Mouse (Mus musculus): ENCODE data around the gene Cmtm4. TPM values are rescaled to one million over a fixed set of nuclear protein-coding genes. Genes with fewer than 3 reads are reported as not detected.

Gene Cmtm4
- polyA plus RNA-seq, 1 experiment from 2014 or later = 4.6 TPM

- H3K4me3 ChIP-seq (ENCODE audit: low read depth, low read length) = no peak overlapping the region
- H3K4me1 ChIP-seq (replicated peaks; ENCODE audit: control insufficient read depth, insufficient read depth) = no peaks in the 10 kb centered on the region
- DNase-seq (ENCODE audit: low spot score) (no peak), ATAC-seq (ENCODE audit: low FRiP score, low TSS enrichment) (no peak)
- no peaks in the 10 kb centered on the region for H3K9me3 ChIP-seq (ENCODE audit: control insufficient read depth, low read length)
- H3K36me3 ChIP-seq (ENCODE audit: control insufficient read depth, insufficient read depth, low read length) = peaks cover 2% of the 10 kb centered on the region; the same call in 1 of the 2 replicates
- no peak overlapping the region for H3K4me2 ChIP-seq (replicated peaks; ENCODE audit: low read depth)
- TF ChIP-seq EP300 (optimal IDR thresholded peaks at IDR 0.05) (no peak), CTCF (IDR thresholded peaks at IDR 0.05; ENCODE audit: low read depth) (no peak)
- no peak overlapping the region for H3K27ac ChIP-seq (replicated peaks)
- no peak overlapping the region for H3K9ac ChIP-seq (ENCODE audit: low read length)
- WGBS = 68% methylated on average over 5 of the region's 5 CpGs
- H3K27me3 ChIP-seq (ENCODE audit: control insufficient read depth, insufficient read depth, low read length) = no peaks in the 10 kb centered on the region
These were observed 53.2 kb downstream of the Cmtm4 start for GRCm38 (mm10) chr8:104342426-104342825.

DNA sequence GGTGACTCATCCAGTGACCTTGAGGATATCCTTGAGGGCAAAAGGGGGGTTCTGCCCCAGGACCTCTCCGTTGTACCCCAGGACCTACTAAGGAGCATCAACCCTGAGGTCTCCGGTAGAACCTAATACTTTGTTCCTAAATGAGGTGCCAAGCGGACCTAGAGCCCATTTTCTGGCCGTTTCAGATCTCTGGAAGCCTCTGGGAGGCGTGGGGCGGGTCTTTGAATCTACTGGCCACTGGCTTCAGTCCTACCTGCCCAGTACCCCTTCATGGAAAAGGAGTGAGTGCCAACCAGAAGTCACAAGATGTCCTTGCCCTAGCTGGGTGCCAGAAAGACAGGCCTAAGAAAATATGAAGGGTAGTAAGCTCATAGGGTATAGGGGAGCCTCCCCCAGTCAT, 53.9 kb downstream of the Cmtm4 start:
- peak overlapping the region; percentile 78 for H3K4me2 ChIP-seq (replicated peaks; ENCODE audit: low read depth)
- peak overlapping the region; percentile 63 for H3K4me3 ChIP-seq (ENCODE audit: low read depth, low read length)
- H3K9ac ChIP-seq (ENCODE audit: low read length) = no peak overlapping the region
- DNase-seq (ENCODE audit: low spot score) (no peak), ATAC-seq (ENCODE audit: low FRiP score, low TSS enrichment) (no peak)
- peaks cover 2% of the 10 kb centered on the region; the same call in 1 of the 2 replicates for H3K36me3 ChIP-seq (ENCODE audit: control insufficient read depth, insufficient read depth, low read length)
- no peaks in the 10 kb centered on the region for H3K4me1 ChIP-seq (replicated peaks; ENCODE audit: control insufficient read depth, insufficient read depth)
- no peaks in the 10 kb centered on the region for H3K9me3 ChIP-seq (ENCODE audit: control insufficient read depth, low read length)
- 51% methylated on average over 6 of the region's 6 CpGs for WGBS
- 0 out of 2 replicates have a peak overlapping the region, but pooled peaks have one; percentile 1 for H3K27ac ChIP-seq (replicated peaks)
- H3K27me3 ChIP-seq (ENCODE audit: control insufficient read depth, insufficient read depth, low read length) = no peaks in the 10 kb centered on the region
- TF ChIP-seq CTCF (IDR thresholded peaks at IDR 0.05; ENCODE audit: low read depth) (no peak), EP300 (optimal IDR thresholded peaks at IDR 0.05) (no peak)

GRCm38 (mm10) chr8:104341106-104341561, 54.5 kb downstream of the Cmtm4 start:
- ATAC-seq (ENCODE audit: low FRiP score, low TSS enrichment) = peak; percentile 63
- H3K9me3 ChIP-seq (ENCODE audit: control insufficient read depth, low read length) = no peaks in the 10 kb centered on the region
- TF ChIP-seq CTCF (IDR thresholded peaks at IDR 0.05; ENCODE audit: low read depth) (no peak), EP300 (optimal IDR thresholded peaks at IDR 0.05) (no peak)
- peak overlapping the region; percentile 78 for H3K9ac ChIP-seq (ENCODE audit: low read length)
- peak overlapping the region; percentile 90 for H3K27ac ChIP-seq (replicated peaks)
- H3K4me3 ChIP-seq (ENCODE audit: low read depth, low read length) = peak overlapping the region; percentile 63
- peak; percentile 78 for DNase-seq (ENCODE audit: low spot score)
- H3K36me3 ChIP-seq (ENCODE audit: control insufficient read depth, insufficient read depth, low read length) = peaks cover 2% of the 10 kb centered on the region; the same call in 1 of the 2 replicates
- 0% methylated on average over 22 of the region's 24 CpGs for WGBS
- H3K4me1 ChIP-seq (replicated peaks; ENCODE audit: control insufficient read depth, insufficient read depth) = no peaks in the 10 kb centered on the region
- H3K4me2 ChIP-seq (replicated peaks; ENCODE audit: low read depth) = peak overlapping the region; percentile 78
- H3K27me3 ChIP-seq (ENCODE audit: control insufficient read depth, insufficient read depth, low read length) = no peaks in the 10 kb centered on the region

DNA sequence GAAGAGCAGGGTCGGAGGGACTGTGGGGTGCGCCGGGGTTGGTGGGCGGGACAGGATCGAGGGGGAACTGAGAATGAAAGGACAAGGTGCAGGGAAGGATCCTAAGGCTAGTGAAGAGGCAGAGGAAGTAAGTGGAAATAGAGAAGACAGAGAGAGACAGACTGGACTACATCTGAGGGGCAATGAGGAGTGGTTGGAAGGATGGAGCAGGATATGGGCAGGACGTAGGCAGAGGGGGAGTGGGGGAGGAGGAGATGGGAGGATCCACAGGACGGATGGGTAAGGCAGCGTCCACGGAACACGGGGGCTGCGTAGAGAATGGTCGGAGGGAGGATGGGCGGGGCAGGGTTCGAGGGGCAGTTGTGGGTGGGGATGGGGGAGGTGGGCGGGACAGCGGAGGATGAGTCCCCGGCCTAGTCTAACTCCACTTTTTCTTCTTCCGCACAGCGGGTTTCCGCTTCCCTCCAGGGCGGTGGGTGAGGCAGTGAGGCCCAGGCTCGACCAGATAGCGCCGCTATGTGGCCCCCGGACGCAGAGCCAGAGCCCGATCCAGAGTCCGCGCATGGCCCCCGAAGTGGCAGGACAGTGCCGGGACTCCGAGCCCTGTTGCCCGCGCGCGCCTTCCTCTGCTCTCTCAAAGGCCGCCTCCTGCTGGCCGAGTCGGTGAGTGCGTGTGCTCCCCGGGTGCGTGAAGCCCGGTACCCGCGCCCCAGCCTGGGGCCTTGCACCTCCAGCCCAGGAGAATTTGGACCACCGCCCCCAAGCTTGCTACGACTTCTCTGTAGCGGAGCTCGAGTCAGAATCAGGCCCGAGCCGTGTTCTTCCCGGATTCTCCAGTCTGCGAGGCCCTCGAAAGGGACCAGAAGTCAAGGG, 55.1 kb downstream of the Cmtm4 start:
- TF ChIP-seq CTCF (IDR thresholded peaks at IDR 0.05; ENCODE audit: low read depth) (peak; percentile 78), EP300 (optimal IDR thresholded peaks at IDR 0.05) (no peak)
- Histone ChIP-seq H3K27me3 (ENCODE audit: control insufficient read depth, insufficient read depth, low read length) (no peaks in the 10 kb centered on the region), H3K4me2 (replicated peaks; ENCODE audit: low read depth) (peak overlapping the region; percentile 78), H3K9ac (ENCODE audit: low read length) (peak overlapping the region; percentile 78), H3K36me3 (ENCODE audit: control insufficient read depth, insufficient read depth, low read length) (peaks cover 2% of the 10 kb centered on the region; the same call in 1 of the 2 replicates), H3K9me3 (ENCODE audit: control insufficient read depth, low read length) (no peaks in the 10 kb centered on the region), H3K4me3 (ENCODE audit: low read depth, low read length) (peak overlapping the region; percentile 63), H3K27ac (replicated peaks) (peak overlapping the region; percentile 90), H3K4me1 (replicated peaks; ENCODE audit: control insufficient read depth, insufficient read depth) (no peaks in the 10 kb centered on the region)
- DNase-seq (ENCODE audit: low spot score) = peak; percentile 77
- peak; percentile 50 for ATAC-seq (ENCODE audit: low FRiP score, low TSS enrichment)
- under 1% methylated on average over 46 of the region's 54 CpGs for WGBS

DNA sequence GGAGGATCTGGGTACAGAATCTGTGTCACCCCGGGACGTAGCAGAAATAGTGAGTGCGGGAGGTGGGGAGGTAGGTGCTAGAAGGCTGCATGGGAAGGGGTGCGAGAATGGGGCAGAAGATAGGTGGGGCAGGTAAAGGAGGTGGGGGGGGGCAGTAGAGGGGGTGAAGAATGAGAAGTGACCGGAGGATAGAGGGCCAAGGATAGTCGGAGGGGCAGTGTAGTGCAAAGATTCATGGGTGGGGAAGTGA, 55.7 kb downstream of the Cmtm4 start:
- TF ChIP-seq CTCF (IDR thresholded peaks at IDR 0.05; ENCODE audit: low read depth) (no peak), EP300 (optimal IDR thresholded peaks at IDR 0.05) (no peak)
- 7% methylated on average over 6 of the region's 6 CpGs for WGBS
- H3K4me3 ChIP-seq (ENCODE audit: low read depth, low read length) = peak overlapping the region; percentile 63
- ATAC-seq (ENCODE audit: low FRiP score, low TSS enrichment) = no peak
- no peaks in the 10 kb centered on the region for H3K27me3 ChIP-seq (ENCODE audit: control insufficient read depth, insufficient read depth, low read length)
- H3K36me3 ChIP-seq (ENCODE audit: control insufficient read depth, insufficient read depth, low read length) = 0 out of 2 replicates have a peak, but pooled peaks cover 2% of the 10 kb centered on the region
- H3K9me3 ChIP-seq (ENCODE audit: control insufficient read depth, low read length) = no peaks in the 10 kb centered on the region
- H3K4me2 ChIP-seq (replicated peaks; ENCODE audit: low read depth) = peak overlapping the region; percentile 78
- no peaks in the 10 kb centered on the region for H3K4me1 ChIP-seq (replicated peaks; ENCODE audit: control insufficient read depth, insufficient read depth)
- DNase-seq (ENCODE audit: low spot score) = no peak
- peak overlapping the region; percentile 69 for H3K27ac ChIP-seq (replicated peaks)
- H3K9ac ChIP-seq (ENCODE audit: low read length) = peak overlapping the region; percentile 78

Measured in stomach, postnatal 0 days (tissue).